Mouse (Mus musculus): Measurements from ENCODE around the gene Cep41. TPM values are rescaled to one million over a fixed set of nuclear protein-coding genes. Genes with fewer than 3 reads are reported as not detected.
A peak's percentile ranks its signal among the peaks of the same experiment; 100 is the strongest.

Cep41 gene
- total RNA-seq, 1 experiment from 2014 or later, result 9.3 TPM

GRCm38 (mm10) chr6:30712484-30712883, 18.9 kb upstream of the Cep41 start:
- 0 out of 2 replicates have a peak, but pooled peaks have one; percentile 36 for ATAC-seq (replicated peaks; ENCODE audit: low read depth, poor library complexity, severe bottlenecking)

- no peak for ATAC-seq (replicated peaks; ENCODE audit: low read depth, poor library complexity, severe bottlenecking)
Observed at GRCm38 (mm10) chr6:30711365-30711763, 17.8 kb upstream of the Cep41 start.

GRCm38 (mm10) chr6:30710371-30711364, 17.1 kb upstream of the Cep41 start:
- no peak for ATAC-seq (replicated peaks; ENCODE audit: low read depth, poor library complexity, severe bottlenecking)

GRCm38 (mm10) chr6:30709115-30709514, 15.6 kb upstream of the Cep41 start:
- no peak for ATAC-seq (replicated peaks; ENCODE audit: low read depth, poor library complexity, severe bottlenecking)

GRCm38 (mm10) chr6:30703977-30704602, 10.5 kb upstream of the Cep41 start:
- no peak for ATAC-seq (replicated peaks; ENCODE audit: low read depth, poor library complexity, severe bottlenecking)

- no peak for ATAC-seq (replicated peaks; ENCODE audit: low read depth, poor library complexity, severe bottlenecking)
Observed at GRCm38 (mm10) chr6:30703476-30703875, 9.9 kb upstream of the Cep41 start.

GRCm38 (mm10) chr6:30702881-30703280, 9.3 kb upstream of the Cep41 start:
- ATAC-seq (replicated peaks; ENCODE audit: low read depth, poor library complexity, severe bottlenecking), result no peak

- ATAC-seq (replicated peaks; ENCODE audit: low read depth, poor library complexity, severe bottlenecking), result peak; percentile 42; the same call in 1 of the 2 replicates
Observed at GRCm38 (mm10) chr6:30700182-30700581, 6.6 kb upstream of the Cep41 start.

- no peak for ATAC-seq (replicated peaks; ENCODE audit: low read depth, poor library complexity, severe bottlenecking)
Observed at GRCm38 (mm10) chr6:30698036-30698435, 4.5 kb upstream of the Cep41 start.

- no peak for ATAC-seq (replicated peaks; ENCODE audit: low read depth, poor library complexity, severe bottlenecking)
Observed at GRCm38 (mm10) chr6:30697464-30697863, 3.9 kb upstream of the Cep41 start.

- ATAC-seq (replicated peaks; ENCODE audit: low read depth, poor library complexity, severe bottlenecking), result no peak
Observed at GRCm38 (mm10) chr6:30695124-30695523, 1.6 kb upstream of the Cep41 start.

- no peak for ATAC-seq (replicated peaks; ENCODE audit: low read depth, poor library complexity, severe bottlenecking)
Observed at GRCm38 (mm10) chr6:30694209-30694608, 660 bp upstream of the Cep41 start.

GRCm38 (mm10) chr6:30692826-30693225, 723 bp downstream of the Cep41 start:
- ATAC-seq (replicated peaks; ENCODE audit: low read depth, poor library complexity, severe bottlenecking), result no peak

- ATAC-seq (replicated peaks; ENCODE audit: low read depth, poor library complexity, severe bottlenecking), result no peak
Observed at GRCm38 (mm10) chr6:30687198-30687597, 6.4 kb downstream of the Cep41 start.

- ATAC-seq (replicated peaks; ENCODE audit: low read depth, poor library complexity, severe bottlenecking), result no peak
Observed at GRCm38 (mm10) chr6:30684570-30684969, 9.0 kb downstream of the Cep41 start.

- ATAC-seq (replicated peaks; ENCODE audit: low read depth, poor library complexity, severe bottlenecking), result peak; percentile 36; the same call in 1 of the 2 replicates
Observed at GRCm38 (mm10) chr6:30681935-30682900, 11.3 kb downstream of the Cep41 start.

GRCm38 (mm10) chr6:30680442-30680841, 13.1 kb downstream of the Cep41 start:
- ATAC-seq (replicated peaks; ENCODE audit: low read depth, poor library complexity, severe bottlenecking), result no peak

- no peak for ATAC-seq (replicated peaks; ENCODE audit: low read depth, poor library complexity, severe bottlenecking)
Observed at GRCm38 (mm10) chr6:30679567-30679966, 14.0 kb downstream of the Cep41 start.

- no peak for ATAC-seq (replicated peaks; ENCODE audit: low read depth, poor library complexity, severe bottlenecking)
Observed at GRCm38 (mm10) chr6:30678482-30678881, 15.1 kb downstream of the Cep41 start.

GRCm38 (mm10) chr6:30677591-30677990, 16.0 kb downstream of the Cep41 start:
- no peak for ATAC-seq (replicated peaks; ENCODE audit: low read depth, poor library complexity, severe bottlenecking)

All from common myeloid progenitor, adult 5-6 weeks (primary cell).